Mouse (Mus musculus) limb, embryonic 11.5 days (tissue): Measurements from ENCODE around the gene Scn4b. TPM values are rescaled to one million over a fixed set of nuclear protein-coding genes. Genes with fewer than 3 reads are reported as not detected.
A peak's percentile ranks its signal among the peaks of the same experiment; 100 is the strongest.

Experiments
- ATAC-seq: fragments of 200-750 bp; cut with Nextera tagmentation; 2 replicates; pipeline ENCODE4 v1.8.0; 2017; ENCODE audit warnings: low read depth; ENCODE audit not compliant: insufficient number of reproducible peaks, low FRiP score, low TSS enrichment
- DNase-seq: peaks from one replicate; pipeline ENCODE4 v3.0.0-alpha.2; 2015; ENCODE audit warnings: low spot score
- H3K27ac ChIP-seq: fragments of 300-500 bp; sonication (generic); replicated peaks from 2 replicates; pipeline ENCODE4 v1.5.1; 2014; ENCODE audit warnings: low read depth, mild to moderate bottlenecking, low read length
- H3K27me3 ChIP-seq: fragments of 300-500 bp; sonication (generic); 2 replicates; pipeline ENCODE4 v1.6.1; 2014; ENCODE audit warnings: mild to moderate bottlenecking, low read length, mixed read lengths; ENCODE audit not compliant: control insufficient read depth, insufficient read depth
- H3K36me3 ChIP-seq: fragments of 300-500 bp; sonication (generic); 2 replicates; pipeline ENCODE4 v1.6.1; 2014; ENCODE audit warnings: mild to moderate bottlenecking, low read length, moderate library complexity, mixed read lengths; ENCODE audit not compliant: control insufficient read depth, insufficient read depth
- H3K4me1 ChIP-seq: fragments of 300-500 bp; sonication (generic); 2 replicates; pipeline ENCODE4 v1.6.1; 2014; ENCODE audit warnings: low read length, mixed read lengths; ENCODE audit not compliant: control insufficient read depth, insufficient read depth
- H3K4me2 ChIP-seq: fragments of 300-500 bp; sonication (generic); 2 replicates; pipeline ENCODE4 v1.6.1; 2014; ENCODE audit warnings: low read depth, mild to moderate bottlenecking, moderate library complexity; ENCODE audit not compliant: severe bottlenecking
- H3K4me3 ChIP-seq: fragments of 300-500 bp; sonication (generic); 2 replicates; pipeline ENCODE4 v1.5.1; 2014; ENCODE audit warnings: low read depth, low read length
- H3K9ac ChIP-seq: fragments of 300-500 bp; sonication (generic); 2 replicates; pipeline ENCODE4 v1.6.1; 2014; ENCODE audit warnings: mild to moderate bottlenecking, low read length
- H3K9me3 ChIP-seq: fragments of 300-500 bp; sonication (generic); 2 replicates; pipeline ENCODE4 v1.6.1; 2016; ENCODE audit warnings: low read length; ENCODE audit not compliant: control insufficient read depth
- whole genome bisulfite sequencing: fragments of 180-500 bp; shearing (Covaris S2); extraction: QIAGEN DNeasy Blood & Tissue Kit; methylation state at CpG from one replicate; pipeline ENCODE4 v1.1.7; 2014; 5-methylcytosine and 5-hydroxymethylcytosine counted together
- polyA plus RNA-seq: library from polyadenylated mRNA; unstranded; fragments of >200 nt; fragmentation: Nextera tagmentation; extraction: Ambion mirVana; gene quantifications from 2 replicates; pipeline ENCODE4 v1.2.1, GENCODE M21; 2014

The Scn4b gene
- polyA plus RNA-seq, 1 experiment from 2014 or later, result 0.35 TPM

DNA sequence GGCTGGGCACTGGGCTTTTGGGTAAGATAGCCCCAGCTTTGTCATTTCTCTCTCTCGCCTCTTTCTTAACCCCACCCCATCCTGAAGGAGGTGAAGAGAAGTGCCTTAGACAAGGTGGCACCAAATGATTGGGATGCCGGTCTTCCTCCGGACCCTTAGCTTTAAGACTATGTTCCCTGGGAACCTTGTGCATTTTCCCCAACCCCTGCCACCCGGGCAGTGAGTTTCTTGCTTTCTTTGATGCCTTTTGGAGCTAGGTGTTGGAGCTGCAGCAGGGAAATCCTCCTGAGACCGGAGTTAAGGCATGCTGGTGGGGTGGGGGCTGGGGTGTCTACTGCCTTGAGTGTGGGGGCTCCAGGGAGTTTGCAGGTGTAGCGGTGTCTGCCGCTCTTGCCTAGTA lies 887 bp downstream of the Scn4b start:
- peak overlapping the region; percentile 97 for H3K4me2 ChIP-seq
- no peak for DNase-seq
- no peaks in the 10 kb centered on the region; the same call in 1 of the 2 replicates for H3K36me3 ChIP-seq
- H3K27me3 ChIP-seq, result peaks cover 7% of the 10 kb centered on the region; the same call in 1 of the 2 replicates
- WGBS, result 2% methylated on average over 7 of the region's 7 CpGs
- H3K27ac ChIP-seq, result no peak overlapping the region
- no peak for ATAC-seq
- H3K4me3 ChIP-seq, result peak overlapping the region; percentile 44
- no peaks in the 10 kb centered on the region for H3K9me3 ChIP-seq
- peaks cover 63% of the 10 kb centered on the region for H3K4me1 ChIP-seq
- H3K9ac ChIP-seq, result no peak overlapping the region

DNA sequence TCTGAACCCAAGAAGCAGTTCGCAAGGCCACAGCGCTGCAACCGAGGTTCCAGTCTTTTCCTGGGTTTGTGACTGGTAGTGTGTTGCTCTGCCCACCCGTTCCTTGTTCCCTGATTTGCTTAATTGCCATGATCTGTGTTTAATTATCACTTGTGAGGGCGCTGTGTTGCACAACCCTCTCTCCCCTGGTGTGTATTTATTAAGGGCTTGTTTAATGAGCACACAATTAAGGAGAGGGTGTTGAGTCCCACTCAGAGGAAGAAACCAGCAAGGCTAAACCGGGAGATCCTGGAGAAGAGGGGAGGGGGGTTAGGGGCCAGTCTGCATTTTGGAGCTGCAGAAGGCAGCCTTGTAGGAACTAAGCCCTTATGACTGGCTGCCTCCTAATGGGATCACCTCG lies 2.8 kb downstream of the Scn4b start:
- no peak overlapping the region for H3K9ac ChIP-seq
- H3K4me3 ChIP-seq, result no peak overlapping the region
- no peaks in the 10 kb centered on the region for H3K9me3 ChIP-seq
- ATAC-seq, result no peak
- peaks cover 51% of the 10 kb centered on the region for H3K4me1 ChIP-seq
- no peak overlapping the region for H3K27ac ChIP-seq
- 27% methylated on average over 7 of the region's 7 CpGs for WGBS
- H3K36me3 ChIP-seq, result no peaks in the 10 kb centered on the region; the same call in 1 of the 2 replicates
- DNase-seq, result no peak
- H3K27me3 ChIP-seq, result peaks cover 11% of the 10 kb centered on the region
- H3K4me2 ChIP-seq, result no peak overlapping the region

DNA sequence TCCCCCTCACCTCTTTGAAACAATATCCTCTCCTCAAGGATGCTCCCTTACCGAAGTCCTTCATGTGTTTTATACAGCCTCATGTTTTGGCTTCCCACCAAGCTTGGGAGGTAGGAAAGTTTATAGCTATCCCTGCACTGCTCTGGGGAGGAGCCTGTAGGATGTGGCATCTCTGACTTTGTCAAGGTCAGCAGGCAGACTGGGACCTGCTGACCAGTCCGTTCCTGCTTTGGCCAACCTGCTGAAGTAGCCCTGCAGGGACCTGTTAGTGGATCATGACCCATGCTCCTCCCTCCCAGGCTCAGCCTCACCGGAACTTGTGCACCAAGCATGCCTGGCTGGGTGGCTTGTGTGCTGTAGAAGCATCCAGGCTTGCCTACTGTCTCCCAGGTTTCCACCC lies 4.5 kb downstream of the Scn4b start:
- H3K27ac ChIP-seq, result no peak overlapping the region
- DNase-seq (no peak), ATAC-seq (no peak)
- no peaks in the 10 kb centered on the region for H3K9me3 ChIP-seq
- no peaks in the 10 kb centered on the region for H3K36me3 ChIP-seq
- H3K27me3 ChIP-seq, result peaks cover 12% of the 10 kb centered on the region
- H3K4me3 ChIP-seq, result no peak overlapping the region
- no peak overlapping the region for H3K9ac ChIP-seq
- 63% methylated on average over 3 of the region's 3 CpGs for WGBS
- H3K4me2 ChIP-seq, result no peak overlapping the region
- H3K4me1 ChIP-seq, result peaks cover 35% of the 10 kb centered on the region

DNA sequence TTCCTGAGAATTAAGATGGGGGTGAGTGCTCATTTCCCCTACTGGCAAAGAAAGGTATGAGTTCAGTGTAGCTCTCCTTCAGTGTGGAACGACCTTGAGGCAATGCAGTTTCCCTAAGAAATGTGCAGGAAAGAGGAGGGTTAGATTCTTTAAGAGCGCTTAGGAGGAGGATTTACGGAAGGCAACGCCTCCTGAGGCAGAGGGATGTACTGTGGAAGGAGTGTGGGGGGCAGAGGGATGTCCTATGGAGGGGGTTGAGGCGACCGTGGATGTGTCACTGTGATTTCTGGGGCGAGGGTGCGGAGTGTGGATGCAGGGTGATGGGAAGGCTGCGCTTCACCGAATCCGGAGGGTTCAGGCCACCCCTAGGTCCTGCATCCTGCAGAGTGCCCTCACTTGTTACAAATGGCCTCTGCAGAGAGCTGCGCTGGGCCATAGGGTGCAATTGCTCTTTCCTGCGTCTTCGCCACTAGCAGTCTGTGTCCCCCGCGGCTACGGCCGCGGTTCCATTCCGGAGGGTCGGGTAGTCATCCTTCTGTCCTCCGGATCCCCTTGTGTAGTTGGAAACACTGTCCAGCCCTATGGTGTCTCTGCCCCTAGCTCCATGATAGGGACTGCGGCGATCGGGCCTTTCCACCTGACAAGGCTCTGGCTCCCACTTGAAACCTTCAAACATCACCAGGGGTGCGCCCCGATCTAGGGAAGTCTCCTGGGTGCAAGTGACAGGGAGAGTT lies 7.5 kb downstream of the Scn4b start:
- no peaks in the 10 kb centered on the region for H3K9me3 ChIP-seq
- peaks cover 5% of the 10 kb centered on the region; the same call in 1 of the 2 replicates for H3K27me3 ChIP-seq
- ATAC-seq (peak; percentile 47; the same call in 1 of the 2 replicates), DNase-seq (no peak)
- peaks cover 17% of the 10 kb centered on the region for H3K4me1 ChIP-seq
- H3K36me3 ChIP-seq, result no peaks in the 10 kb centered on the region
- H3K4me3 ChIP-seq, result peak overlapping the region; percentile 39
- peak overlapping the region; percentile 37 for H3K9ac ChIP-seq
- 2% methylated on average over 27 of the region's 27 CpGs for WGBS
- no peak overlapping the region for H3K27ac ChIP-seq
- H3K4me2 ChIP-seq, result peak overlapping the region; percentile 92

DNA sequence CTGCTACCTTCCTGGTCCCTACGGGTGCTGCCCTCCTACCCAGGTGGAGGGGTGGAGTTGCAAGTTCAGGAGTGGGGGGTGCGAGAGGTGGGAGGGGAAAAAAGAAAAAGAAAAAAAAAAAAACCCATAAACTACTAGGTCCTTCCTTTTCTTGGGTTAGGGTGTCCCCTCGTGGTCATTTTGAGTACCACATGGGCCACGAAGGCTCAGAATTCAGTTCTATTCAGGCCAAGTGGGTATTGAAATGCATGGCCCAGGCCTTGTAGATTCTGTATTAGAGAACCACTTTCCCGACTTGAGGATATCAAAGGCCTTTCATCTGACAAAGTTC lies 8.0 kb downstream of the Scn4b start:
- Histone ChIP-seq H3K4me2 (peak overlapping the region; percentile 92), H3K4me1 (peaks cover 11% of the 10 kb centered on the region), H3K27me3 (peaks cover 5% of the 10 kb centered on the region; the same call in 1 of the 2 replicates), H3K27ac (no peak overlapping the region), H3K9ac (peak overlapping the region; percentile 37; the same call in 1 of the 2 replicates), H3K4me3 (peak overlapping the region; percentile 39), H3K36me3 (no peaks in the 10 kb centered on the region), H3K9me3 (no peaks in the 10 kb centered on the region)
- ATAC-seq, result no peak
- peak; percentile 87 for DNase-seq
- WGBS, result 3% methylated on average over 5 of the region's 5 CpGs

DNA sequence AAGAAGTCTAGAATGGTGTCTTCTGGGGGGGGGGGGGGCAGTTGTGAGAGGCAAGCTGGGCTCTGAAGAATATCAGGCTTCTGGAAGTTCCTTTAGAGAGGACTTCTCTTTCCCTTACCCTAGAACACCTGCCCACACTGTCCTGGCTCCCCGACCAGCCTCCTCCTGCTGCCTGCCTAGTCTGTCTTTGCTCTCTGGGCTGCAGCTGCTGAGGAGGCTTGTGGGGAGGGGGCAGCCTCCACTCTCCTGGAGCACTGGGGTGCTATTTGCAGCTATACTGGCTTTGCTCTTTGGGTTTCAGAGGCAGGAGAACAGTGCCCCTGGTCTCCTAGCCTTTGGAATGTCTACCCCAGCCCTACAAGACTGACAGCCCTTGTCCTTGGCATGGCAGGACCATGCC lies 12.7 kb downstream of the Scn4b start:
- WGBS, result 63% methylated on average over 1 of the region's 1 CpGs
- Histone ChIP-seq H3K9me3 (no peaks in the 10 kb centered on the region), H3K27me3 (peaks cover under 1% of the 10 kb centered on the region; the same call in 1 of the 2 replicates), H3K4me1 (no peaks in the 10 kb centered on the region), H3K4me2 (no peak overlapping the region), H3K36me3 (no peaks in the 10 kb centered on the region), H3K9ac (no peak overlapping the region), H3K27ac (no peak overlapping the region), H3K4me3 (no peak overlapping the region)
- ATAC-seq (no peak), DNase-seq (no peak)

DNA sequence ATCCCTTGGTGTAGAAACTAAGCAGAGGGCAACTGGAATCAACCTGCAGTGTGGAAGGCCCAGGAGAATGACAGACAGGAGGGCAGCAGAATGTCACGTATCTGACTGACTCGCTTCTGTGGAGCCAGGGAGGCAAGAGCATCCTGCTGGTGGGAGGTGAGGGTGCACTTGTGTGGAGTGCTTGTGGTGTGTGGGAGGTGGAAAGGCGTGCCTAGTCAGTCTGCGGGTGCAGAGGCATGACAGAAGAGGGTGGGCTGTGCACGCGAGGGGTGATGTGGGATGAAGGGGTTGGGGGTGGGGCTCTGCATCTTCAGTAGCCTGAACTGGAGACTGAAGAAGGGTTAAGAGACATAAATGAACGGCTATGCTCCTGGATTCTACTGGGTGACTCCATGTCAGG lies 15.2 kb downstream of the Scn4b start:
- ATAC-seq, result no peak
- Histone ChIP-seq H3K4me1 (no peaks in the 10 kb centered on the region), H3K36me3 (no peaks in the 10 kb centered on the region), H3K27me3 (no peaks in the 10 kb centered on the region), H3K9ac (no peak overlapping the region), H3K27ac (no peak overlapping the region), H3K4me3 (no peak overlapping the region), H3K4me2 (no peak overlapping the region), H3K9me3 (no peaks in the 10 kb centered on the region)
- no peak for DNase-seq
- 78% methylated on average over 7 of the region's 7 CpGs for WGBS

DNA sequence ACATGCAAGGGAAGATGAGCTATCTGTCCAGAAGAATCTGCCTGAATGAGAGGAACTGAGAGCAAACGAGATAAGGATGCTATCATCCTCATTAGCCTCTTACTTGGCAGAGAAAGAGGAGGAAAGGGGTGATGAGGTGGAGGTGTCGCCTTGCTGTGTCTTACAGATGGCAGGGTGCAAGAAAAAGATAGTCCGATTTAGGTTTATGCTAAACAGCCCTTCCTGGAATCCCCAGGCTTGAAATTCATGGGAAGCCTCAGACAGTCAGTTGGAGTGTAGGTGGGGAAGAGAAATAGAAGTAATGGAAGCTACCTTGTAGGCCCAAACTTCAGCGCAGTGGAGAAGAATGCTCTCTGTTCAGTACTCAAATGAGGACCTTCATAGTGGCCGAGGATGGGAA lies 29.7 kb downstream of the Scn4b start:
- Histone ChIP-seq H3K36me3 (no peaks in the 10 kb centered on the region), H3K4me2 (no peak overlapping the region), H3K4me1 (no peaks in the 10 kb centered on the region), H3K27me3 (no peaks in the 10 kb centered on the region), H3K9me3 (no peaks in the 10 kb centered on the region), H3K4me3 (no peak overlapping the region), H3K27ac (no peak overlapping the region), H3K9ac (no peak overlapping the region)
- no peak for DNase-seq
- 79% methylated on average over 5 of the region's 5 CpGs for WGBS
- no peak for ATAC-seq

DNA sequence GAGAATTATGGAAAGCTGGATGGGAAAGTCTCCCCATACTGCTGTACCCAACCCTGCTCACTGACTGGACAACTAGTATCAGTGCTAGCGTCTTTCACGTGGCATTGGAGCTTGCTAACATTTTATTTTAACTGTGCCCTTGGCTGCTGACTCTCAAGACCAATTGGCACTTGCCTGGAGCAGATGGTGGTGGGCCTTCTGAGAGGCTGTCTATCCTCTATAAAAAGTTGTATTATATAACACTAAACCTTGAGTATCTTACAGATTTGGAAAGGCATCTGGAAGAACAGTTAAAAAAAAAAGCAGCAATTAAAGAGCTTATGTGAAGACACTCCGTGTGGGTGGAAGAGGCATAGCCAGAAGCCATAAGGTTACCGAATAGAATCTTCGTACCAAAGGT lies 32.0 kb downstream of the Scn4b start:
- Histone ChIP-seq H3K36me3 (no peaks in the 10 kb centered on the region), H3K9ac (no peak overlapping the region), H3K9me3 (no peaks in the 10 kb centered on the region), H3K4me2 (no peak overlapping the region), H3K4me1 (no peaks in the 10 kb centered on the region), H3K27me3 (no peaks in the 10 kb centered on the region), H3K27ac (no peak overlapping the region), H3K4me3 (no peak overlapping the region)
- WGBS, result 88% methylated on average over 5 of the region's 5 CpGs
- DNase-seq, result no peak
- no peak for ATAC-seq
